Mouse (Mus musculus): ENCODE measurements around the gene Cenph. TPM values are rescaled to one million over a fixed set of nuclear protein-coding genes. Genes with fewer than 3 reads are reported as not detected.
"Not testable (repeated sequence)": the region's sequence is repeated elsewhere in the genome, so short reads cannot be mapped to it uniquely, and the experiment has no call there.

Cenph gene
- 1 to 10 TPM; 2.1 to 2.8 TPM for total RNA-seq (2021)

DNA sequence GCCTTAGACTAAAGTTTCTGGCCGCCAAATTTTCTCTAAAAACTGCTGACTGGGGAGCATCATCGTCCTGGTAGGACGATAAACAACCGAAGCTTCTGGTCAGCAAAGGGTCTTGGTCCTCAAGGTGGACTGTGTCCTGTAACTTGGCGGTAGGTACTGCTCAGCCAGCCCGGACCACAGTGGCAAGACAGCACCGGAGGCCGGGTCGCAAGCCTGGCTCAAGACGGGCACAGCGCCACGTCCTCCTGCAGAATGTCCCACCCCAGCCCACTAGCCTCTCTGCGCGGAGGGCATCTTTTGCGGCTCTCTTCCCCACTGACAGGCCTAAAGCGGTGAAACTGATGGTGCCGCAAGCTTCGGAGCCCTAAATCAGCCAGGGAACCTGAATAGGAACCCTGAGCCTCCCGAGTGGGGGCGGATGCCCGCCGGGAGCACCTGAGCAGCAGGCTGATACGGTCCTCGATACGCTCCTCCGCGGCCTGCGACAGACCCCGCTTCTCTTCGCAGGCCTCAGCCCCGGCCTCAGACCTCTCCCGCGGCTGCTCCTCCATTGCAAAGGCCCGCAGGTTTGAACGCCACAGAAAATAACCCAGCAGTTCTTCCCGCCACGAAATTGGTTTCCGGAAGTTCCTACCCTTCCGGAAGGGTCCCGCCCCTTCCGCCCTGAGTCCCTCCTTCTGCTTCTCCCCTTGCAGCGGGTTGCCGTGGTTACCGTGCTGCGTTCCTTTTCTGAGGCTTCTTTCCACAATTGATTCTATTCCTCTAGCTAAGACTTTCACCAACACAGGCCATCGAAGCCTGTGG is at the start of gene Cenph:
Cenph (minus strand) TSS at position 648 of the 804 bp plus-strand sequence.
- intact Hi-C loops (cut with DNase I): no loop called here
- peak; percentile 82 to 90 for DNase-seq

DNA sequence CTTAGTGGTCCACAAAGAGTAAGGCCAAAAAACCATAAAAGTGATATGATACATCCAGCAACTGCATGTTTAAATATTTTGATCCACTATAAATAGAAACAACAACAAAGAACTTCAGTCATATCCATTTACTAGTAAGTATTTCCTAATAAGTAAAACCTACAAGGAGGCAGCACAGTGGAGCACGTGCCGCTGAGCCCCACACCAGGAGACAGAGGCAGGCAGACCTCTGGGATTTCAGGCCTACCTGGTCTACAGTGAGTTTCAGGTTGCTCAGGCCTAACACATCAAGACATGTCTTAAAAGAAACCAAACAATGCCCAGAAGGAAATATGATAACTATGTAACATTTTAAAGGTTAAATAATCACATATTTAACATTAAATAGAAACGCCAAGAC is 49.2 kb upstream of the Cenph start:
- intact Hi-C loops (cut with DNase I): no loop called here
- DNase-seq: no peak

DNA sequence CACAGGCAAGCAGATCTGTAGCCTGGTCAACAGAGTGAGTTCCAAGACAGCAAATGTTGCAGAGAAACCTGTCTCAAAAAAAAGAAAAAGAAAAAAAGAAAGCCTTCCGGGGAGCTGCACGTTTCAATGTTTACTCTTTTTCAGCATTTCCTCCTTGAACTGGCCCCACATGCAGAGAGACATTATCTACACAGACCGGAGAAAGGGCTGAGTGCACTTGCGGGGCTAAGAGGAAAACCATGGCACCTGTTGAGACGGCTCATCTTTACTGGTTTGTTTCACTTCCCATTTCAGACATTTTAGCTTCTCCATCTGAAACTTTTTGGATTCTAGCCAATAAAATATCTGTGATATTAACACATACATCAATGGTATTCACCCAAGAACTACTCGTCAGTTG is 48.6 kb upstream of the Cenph start:
- intact Hi-C loops (cut with DNase I): no loop called here
- no peak for DNase-seq

DNA sequence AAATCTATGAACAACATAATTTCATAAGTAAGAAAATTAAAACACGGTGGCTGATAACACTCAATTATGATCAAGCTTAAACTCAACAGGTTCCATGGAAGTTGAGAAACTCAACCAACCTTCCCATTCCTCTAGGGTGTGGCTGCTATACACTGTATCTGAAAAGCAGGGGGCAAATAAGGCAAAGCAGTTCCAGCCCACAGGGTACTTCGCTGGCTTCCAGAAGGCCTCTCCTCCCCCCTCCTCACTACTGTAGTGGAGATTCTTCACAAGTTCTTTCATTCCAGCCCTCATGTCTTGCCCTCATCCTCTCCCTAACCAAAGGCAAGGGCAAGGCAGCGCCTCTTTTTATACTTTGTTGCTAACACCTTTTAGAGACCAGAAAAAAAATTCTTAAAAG is 48.2 kb upstream of the Cenph start:
- no peak for DNase-seq
- intact Hi-C loops (cut with DNase I): no loop called here

DNA sequence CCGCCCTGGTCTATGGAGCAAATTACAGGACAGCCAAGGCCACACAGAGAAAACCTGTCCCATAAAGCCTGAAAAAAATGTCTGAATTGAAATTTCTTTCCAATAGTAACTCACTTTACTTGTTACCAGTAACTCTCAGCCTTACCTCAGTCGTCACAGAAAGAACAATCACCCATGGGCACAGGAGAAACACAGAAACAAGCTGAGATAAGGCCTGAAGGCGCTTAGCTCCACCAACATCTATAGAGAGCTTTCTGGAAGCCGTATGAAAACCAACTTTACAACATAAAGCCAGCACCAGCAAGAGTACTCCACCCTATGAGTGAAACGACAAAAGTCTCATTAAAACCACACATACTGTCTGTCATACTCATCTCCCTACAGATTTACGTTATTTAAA is 38.8 kb upstream of the Cenph start:
- intact Hi-C loops (cut with DNase I): no loop called here

DNA sequence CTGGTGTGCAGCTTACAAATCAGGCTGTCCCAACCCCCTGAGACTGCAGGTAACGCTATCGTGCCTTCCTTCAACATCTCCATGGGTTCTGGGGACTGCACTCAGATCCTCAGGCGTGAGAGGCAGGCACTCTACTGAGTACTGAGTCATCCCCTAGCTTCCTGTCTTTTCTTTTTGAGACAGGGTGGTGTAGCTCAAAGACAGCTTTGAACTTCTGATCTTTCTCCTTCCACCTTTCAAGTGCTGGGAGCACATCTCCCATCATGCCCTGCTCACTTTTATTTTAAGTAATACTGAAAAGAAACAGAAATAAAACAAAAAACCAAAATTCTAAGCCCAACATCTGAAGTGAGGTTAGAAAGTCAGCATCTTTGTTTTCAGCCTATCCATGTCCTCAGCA is 30.1 kb upstream of the Cenph start:
- intact Hi-C loops (cut with DNase I): no loop called here
- no peak for DNase-seq

More for the DNA sequence above, 38.8 kb upstream of the Cenph start:
- DNase-seq: no peak

DNA sequence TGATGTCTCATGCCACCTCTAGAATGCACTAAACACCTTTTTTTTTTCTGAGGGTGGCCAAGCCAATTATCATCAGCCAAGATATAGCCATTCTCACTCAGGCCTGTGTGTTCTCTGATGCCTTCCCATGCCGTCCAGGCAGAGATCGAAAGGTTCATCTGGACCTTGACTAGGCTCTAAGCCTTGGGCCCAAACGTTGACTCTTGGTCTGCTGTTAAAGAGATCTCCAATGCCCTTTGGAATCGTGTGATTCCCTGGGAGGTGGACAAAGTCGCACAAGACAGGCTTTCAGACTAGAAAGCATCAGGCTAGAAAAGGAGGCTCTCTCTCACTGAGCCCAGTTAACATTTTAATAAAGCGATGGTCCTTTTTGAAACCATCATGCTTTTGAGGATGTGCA is 21.5 kb upstream of the Cenph start:
- DNase-seq: no peak
- intact Hi-C loops (cut with DNase I): no loop called here

DNA sequence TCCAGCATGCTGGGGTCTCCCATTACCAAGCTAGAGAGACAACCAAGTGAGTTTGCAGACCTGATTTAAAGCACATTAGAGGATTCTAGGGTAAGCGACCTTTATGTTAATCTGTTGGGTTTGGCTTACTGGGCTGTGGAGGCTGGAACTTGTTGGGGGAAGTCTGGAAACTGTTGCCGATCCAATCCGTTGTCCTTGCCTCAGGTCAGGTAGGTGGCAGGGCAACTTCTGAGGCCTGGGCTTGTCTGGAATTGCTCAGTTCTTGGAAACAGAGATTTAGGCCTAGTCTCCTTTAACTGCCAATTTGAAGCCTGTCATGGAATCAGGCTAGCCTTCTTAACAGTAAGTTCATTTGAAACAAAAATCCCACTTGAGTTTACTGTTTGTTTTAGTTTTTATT is 13.4 kb upstream of the Cenph start:
- intact Hi-C loops (cut with DNase I): no loop called here
- no peak for DNase-seq

DNA sequence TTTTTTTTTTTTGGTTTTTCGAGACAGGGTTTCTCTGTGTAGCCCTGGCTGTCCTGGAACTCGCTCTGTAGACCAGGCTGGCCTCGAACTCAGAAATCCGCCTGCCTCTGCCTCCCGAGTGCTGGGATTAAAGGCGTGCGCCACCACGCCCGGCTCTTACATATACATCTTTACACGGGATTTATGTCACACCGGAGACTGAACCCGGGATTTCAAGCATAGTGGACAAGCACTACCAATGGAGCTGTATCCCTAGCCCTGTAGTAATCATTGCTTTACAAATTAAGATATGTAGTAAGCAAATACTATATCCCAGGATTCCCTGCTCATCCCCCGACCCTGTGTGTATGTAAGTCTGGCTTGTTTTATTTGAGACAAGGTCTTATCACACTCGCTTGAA is 12.4 kb upstream of the Cenph start:
- DNase-seq; intact Hi-C loops (cut with DNase I): not testable (repeated sequence)

DNA sequence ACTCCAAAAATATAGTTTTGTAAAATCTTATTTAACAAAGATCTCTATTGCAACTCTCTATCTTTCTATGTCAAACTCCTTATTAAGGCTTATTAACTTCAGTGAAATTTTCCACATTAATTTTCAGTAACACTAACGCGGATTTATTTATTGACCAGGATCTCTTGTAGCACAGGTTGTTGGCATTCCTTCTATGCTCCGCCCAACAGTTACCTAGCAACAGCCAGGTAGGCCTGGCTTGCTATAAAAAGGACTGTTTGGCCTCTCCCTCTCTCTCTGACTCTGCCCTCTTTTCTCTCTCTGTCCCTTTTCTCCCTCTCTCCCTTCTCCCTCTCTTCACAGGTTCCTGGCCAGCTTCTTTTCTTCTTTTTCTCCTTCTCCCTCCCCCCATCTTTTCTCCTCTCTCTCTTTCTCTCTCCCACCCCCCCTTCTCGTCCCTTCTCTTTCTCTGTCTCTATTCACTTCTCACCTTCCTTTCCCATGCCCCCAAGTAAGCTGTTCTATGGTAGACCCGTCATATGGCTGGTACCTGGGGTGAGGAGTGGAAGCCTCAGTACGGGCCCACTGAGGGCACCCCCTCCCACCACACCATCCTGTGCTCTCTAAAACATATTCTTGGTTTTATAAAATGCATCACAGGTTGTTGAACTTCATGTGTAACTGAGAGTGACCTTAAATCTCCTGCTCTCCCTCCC is 11.8 kb upstream of the Cenph start:
- intact Hi-C loops (cut with DNase I): no loop called here
- DNase-seq: no peak

DNA sequence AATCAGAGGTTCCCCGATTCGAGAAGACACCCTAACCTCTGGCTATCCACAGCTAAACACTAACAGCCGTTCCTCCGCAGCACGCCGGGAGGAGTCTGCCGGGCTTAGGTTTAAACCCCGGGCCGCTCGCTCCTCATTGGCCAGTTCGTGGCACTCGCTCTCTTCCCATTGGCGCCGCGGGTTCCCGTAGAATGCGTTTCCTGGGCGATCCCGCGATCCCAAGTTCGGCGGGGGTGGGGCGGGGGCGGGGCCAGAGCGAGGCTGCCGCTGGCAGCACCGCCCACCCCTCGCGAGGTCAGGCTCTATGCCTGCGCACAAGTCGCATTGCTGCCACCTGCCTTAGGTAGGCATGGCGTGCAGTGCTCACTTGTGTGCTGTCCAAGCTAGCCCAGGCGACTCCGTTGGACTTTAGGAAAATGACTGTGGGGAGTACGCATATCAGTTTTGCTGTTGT is 10.7 kb upstream of the Cenph start, which contains the start of gene Ccnb1:
Ccnb1 (minus strand) TSS at position 157 of the 454 bp plus-strand sequence.
- DNase-seq: peak; percentile 94 to 95
- intact Hi-C loops (cut with DNase I): no loop called here

DNA sequence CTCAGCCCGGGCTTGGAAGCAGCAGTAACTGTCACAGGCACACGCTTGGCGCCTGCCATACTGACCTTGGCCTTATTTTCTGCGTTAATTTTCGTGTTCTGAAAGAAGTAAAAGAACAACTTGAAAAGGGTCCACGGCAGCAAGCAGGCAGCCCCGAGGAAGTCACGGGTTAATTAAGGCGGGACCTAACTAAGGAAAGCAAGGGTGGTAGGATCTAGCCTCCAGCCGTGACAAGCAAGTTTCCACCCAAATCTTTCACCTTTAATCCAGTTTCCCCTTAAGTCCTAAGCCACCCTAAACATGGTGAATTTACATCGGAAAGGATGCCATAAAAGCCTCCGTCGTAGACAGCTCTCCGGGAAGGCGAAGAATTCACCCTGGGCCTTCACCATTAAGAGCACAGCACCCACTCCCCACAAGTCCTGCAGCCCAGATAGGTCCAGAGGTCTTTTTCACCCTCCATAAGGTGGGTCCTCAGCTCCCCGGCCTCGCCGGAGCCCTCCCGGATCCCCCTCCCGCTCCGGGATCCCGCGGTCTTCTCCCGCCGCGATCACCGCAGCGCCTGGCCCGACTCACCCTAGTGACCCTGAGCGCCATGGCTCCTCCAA is 10.2 kb upstream of the Cenph start:
- intact Hi-C loops (cut with DNase I): no loop called here

DNA sequence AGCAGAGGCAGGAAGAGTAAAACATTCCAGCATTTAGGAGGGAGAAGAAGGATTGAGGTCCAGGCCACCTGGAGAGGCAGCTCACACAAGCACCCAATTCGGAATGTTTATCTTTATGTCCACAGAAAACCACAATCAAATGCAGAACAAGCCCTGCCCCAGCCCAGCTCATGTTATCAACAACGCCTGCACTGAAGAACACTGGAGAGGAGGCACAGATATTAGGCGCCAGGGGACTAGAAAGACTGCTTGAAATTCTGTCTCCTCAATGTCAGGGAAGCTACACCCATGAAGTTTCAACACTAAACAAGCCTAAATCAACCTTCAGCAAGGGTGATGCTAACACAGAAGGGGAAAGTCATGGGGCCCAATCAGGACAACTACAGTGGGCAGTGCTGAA is 1.8 kb upstream of the Cenph start:
- DNase-seq: no peak
- intact Hi-C loops (cut with DNase I): no loop called here

More for the DNA sequence above, 10.2 kb upstream of the Cenph start:
- peak; percentile 4 to 11 for DNase-seq

DNA sequence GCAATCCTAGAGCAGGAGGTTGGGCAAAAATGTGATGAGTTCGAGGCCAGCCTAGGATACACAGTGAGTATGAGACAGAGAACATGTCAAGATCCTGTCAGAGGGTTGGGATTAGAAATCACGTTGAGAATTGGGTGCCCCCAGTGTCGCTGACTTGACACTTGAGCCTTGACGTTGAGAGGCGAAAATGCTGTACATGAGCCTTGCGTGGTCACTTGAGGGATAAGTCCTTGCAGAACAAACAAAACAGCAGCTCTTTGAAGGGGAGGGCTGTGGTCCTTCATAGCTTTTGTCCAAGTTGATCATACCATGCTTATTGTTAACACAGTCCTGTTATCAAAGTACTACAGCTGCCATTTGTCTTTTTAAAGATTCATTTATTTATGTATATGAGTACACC is 1.0 kb upstream of the Cenph start:
- intact Hi-C loops (cut with DNase I): no loop called here
- no peak for DNase-seq

DNA sequence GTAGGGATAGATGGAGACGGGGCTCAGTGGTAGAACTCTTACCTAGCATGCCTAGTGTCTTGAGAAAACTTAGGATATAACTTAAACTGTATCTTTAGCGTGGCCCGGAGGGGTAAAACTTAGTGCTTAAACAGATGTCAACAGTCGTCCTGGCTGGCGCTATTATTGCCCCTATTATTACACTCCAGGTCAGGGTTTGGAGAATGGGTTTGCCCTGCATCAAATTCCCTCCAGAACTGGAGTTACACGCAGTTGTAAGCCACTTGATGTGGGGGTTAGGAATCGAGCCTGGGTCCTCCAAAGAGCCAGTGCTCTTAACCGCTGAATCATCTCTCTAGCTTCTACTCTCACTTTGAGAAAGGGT is 339 bp upstream of the Cenph start:
- no peak for DNase-seq
- intact Hi-C loops (cut with DNase I): no loop called here

DNA sequence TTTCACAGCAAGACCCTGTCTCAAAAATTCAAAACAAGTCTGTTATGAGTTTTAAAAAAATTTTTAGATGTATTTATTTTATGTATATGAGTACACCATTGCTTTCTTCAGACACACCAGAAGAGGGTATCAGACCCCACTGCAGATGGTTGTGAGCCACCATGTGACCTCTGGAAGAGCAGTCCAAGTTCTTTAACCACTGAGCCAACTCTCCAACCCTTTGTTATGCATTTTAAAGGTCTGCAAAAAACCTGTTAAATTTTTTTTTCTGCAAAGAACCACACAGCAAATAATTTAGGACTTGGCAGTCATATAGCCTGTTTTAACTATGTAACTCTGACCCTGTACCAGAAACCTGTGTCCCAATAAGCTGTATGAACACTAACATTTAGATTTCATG is 995 bp downstream of the Cenph start:
- intact Hi-C loops (cut with DNase I): no loop called here
- DNase-seq: no peak

DNA sequence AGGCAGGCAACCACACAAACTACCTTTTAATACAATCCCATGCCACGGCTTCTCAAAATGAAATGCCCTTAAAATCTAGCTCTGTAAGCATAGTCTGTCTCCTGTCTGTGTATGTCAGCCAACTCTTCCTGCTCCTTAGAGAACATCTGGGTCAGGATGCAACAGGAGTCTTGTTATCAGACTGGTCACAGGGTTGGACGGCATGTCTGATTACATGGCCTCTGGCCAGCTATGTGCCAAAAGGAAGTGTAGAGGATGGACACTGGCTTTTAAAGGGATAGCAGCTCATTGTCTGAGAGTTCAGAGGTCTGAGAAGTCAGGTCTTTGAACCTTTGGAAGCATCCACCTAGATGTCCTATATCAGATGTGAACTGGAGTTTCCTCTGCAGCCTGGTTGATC is 20.4 kb downstream of the Cenph start:
- intact Hi-C loops (cut with DNase I): no loop called here
- peak; percentile 29 to 38 for DNase-seq

DNA sequence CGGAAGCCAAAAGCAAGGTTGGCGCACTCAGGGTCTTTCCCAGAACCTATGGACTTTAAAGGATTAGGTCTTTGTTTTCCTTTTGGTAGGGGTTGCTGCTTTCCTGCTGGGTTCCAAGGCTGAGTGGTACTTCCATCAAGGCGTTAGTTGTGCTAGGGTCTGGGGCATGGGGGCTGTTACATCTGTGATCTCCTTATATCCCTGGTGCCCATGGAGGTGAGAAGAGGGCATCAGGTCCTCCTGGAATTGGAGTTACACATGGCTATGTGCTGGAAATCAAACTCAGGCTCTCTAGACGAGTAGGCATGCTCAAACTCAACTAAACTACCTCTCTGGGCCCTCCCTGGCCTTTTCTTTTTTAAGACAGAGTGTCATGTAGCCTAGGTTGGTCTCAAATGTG is 21.5 kb downstream of the Cenph start:
- no peak for DNase-seq
- intact Hi-C loops (cut with DNase I): no loop called here

DNA sequence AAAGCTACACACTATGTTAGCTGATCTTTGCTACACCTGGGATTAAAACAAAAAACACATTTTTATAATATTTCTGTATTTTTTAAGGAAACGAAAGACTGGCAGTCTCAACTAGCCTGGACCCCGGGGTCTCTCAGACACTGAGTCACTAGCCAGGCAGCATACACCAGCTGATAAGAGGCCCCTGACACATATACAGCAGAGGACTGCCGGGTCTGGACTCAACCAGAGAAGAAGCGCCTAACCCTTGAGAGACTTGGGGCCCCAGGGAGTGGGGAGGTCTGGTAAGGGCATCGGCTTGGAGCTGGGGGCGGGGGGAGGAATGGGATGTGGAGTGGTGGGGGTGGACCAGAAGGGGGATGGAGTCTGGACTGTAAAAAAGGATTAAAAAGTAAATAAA is 22.7 kb downstream of the Cenph start:
- intact Hi-C loops (cut with DNase I): no loop called here
- DNase-seq: no peak

DNA sequence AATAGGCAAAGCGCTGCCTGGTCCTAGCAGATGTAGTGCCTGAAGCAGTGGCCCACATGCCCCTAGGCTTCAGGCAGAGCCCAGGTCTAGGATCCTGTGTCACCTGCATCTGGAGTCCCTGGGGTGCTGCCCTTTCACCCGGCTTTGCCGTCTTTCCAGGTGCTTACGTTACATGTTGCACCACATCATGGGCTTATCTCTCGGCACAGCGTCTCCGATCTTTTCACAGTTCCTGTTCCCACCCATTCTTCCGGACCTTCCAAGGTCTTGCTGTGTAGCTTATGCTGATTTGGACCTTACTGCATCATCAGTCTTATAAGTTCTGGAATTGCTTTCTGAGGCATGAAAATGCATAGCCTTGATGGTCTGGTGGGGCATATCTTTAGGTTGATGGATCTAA is 23.2 kb downstream of the Cenph start:
- intact Hi-C loops (cut with DNase I): no loop called here

DNA sequence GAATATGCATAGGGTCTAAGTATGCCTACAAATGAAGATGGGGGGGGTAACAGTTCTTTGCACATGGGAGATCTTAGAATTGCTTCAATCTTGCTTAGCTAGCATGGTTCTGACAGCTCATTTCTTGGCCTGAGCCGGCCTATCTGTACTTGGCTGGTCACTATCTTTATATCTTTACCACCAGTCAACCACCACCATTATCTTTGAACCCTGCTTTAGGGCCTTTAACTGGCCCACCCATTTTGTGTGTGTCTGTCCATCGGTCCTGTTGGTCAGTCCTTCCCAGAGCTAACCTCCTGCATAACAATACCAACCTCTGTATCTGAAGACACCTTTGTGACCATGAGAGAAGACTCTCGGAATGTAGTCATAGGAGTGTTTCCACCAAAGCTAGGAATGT is 24.3 kb downstream of the Cenph start:
- DNase-seq: no peak
- intact Hi-C loops (cut with DNase I): no loop called here

More for the DNA sequence above, 23.2 kb downstream of the Cenph start:
- DNase-seq: no peak

DNA sequence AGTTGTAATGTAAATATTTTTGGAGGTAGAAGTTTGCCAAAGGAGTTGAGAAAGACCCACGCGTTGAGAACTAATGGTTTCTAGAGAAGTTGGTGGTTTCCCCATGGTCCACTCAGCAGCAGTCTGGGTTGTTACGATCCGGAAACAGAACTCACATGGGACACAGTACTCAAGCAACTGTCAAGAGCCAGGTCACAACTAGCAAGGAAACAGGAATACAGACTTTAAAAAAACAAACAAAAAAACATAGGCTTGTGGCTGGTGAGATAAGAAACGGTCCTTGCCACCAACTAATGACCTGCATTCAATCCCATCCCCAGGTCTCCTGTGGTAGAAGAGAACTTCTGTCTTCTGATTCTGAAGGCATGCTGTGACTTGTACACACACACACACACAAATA is 24.9 kb downstream of the Cenph start:
- intact Hi-C loops (cut with DNase I): no loop called here
- no peak for DNase-seq
